Mouse (Mus musculus): ENCODE data around the gene 6030458C11Rik. TPM values are rescaled to one million over a fixed set of nuclear protein-coding genes. Genes with fewer than 3 reads are reported as not detected.

6030458C11Rik gene
- polyA plus RNA-seq, 1 experiment from 2014 or later, result 49.5 TPM

GRCm38 (mm10) chr15:12774149-12774753 lies 50.2 kb downstream of the 6030458C11Rik start:
- Histone ChIP-seq H3K4me3 (no peak overlapping the region), H3K36me3 (replicated peaks) (no peaks in the 10 kb centered on the region), H3K9me3 (peaks cover 4% of the 10 kb centered on the region; the same call in 1 of the 2 replicates), H3K27me3 (replicated peaks; ENCODE audit: low read depth, poor library complexity, severe bottlenecking) (no peaks in the 10 kb centered on the region), H3K4me1 (no peaks in the 10 kb centered on the region), H3K27ac (replicated peaks) (no peak overlapping the region)
- no peak for DNase-seq (ENCODE audit: low spot score)
- 86% methylated on average over 11 of the region's 11 CpGs for WGBS

DNA sequence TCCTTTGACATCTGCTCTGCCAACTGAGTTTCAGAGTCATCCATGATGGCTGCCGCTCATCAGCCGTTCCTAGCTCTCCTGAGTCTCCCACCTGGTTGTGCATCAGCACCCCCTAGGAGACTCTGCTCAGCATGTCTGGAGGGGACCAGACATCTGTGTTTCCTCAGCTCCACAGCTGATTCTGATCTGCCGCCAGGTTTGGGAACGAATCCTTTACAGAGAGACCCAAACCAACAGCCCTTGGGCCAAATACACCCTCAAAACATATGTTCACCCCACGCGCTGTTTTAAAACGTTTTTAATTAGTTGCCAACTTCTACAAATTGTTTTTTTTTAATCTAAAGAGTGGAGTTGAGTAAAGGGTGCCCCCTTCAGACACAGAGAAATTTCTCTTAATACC lies 53.5 kb downstream of the 6030458C11Rik start:
- no peaks in the 10 kb centered on the region for H3K4me1 ChIP-seq
- 70% methylated on average over 7 of the region's 7 CpGs for WGBS
- no peak overlapping the region for H3K4me3 ChIP-seq
- H3K36me3 ChIP-seq (replicated peaks), result no peaks in the 10 kb centered on the region
- no peaks in the 10 kb centered on the region for H3K27me3 ChIP-seq (replicated peaks; ENCODE audit: low read depth, poor library complexity, severe bottlenecking)
- H3K27ac ChIP-seq (replicated peaks), result no peak overlapping the region
- H3K9me3 ChIP-seq, result 0 out of 2 replicates have a peak, but pooled peaks cover 2% of the 10 kb centered on the region
- DNase-seq (ENCODE audit: low spot score), result no peak

DNA sequence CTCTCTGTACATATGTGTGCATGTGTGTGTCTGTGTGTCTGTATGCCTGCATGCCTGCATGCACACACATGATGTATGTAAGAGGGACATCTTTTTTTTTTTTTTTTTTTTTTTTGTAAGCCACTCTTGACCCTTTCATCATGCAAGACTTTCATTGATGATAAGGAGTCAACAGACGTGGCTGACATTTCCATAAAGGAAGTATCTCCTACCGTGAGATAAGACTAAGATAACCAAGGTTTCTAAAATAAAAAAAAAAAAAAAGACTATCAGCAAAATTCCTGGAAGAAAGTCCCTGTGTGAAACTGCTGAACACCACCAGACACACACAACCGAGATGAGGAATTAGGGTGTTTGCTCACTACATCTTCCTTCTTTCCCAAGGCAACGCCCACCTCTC lies 57.6 kb downstream of the 6030458C11Rik start:
- no peak overlapping the region for H3K4me3 ChIP-seq
- no peaks in the 10 kb centered on the region for H3K27me3 ChIP-seq (replicated peaks; ENCODE audit: low read depth, poor library complexity, severe bottlenecking)
- no peak for DNase-seq (ENCODE audit: low spot score)
- no peak overlapping the region for H3K27ac ChIP-seq (replicated peaks)
- H3K36me3 ChIP-seq (replicated peaks), result no peaks in the 10 kb centered on the region
- peaks cover 14% of the 10 kb centered on the region for H3K4me1 ChIP-seq
- 86% methylated on average over 4 of the region's 4 CpGs for WGBS
- 0 out of 2 replicates have a peak, but pooled peaks cover 2% of the 10 kb centered on the region for H3K9me3 ChIP-seq

GRCm38 (mm10) chr15:12763147-12763546 lies 61.3 kb downstream of the 6030458C11Rik start:
- Histone ChIP-seq H3K27me3 (replicated peaks; ENCODE audit: low read depth, poor library complexity, severe bottlenecking) (no peaks in the 10 kb centered on the region), H3K4me3 (no peak overlapping the region), H3K36me3 (replicated peaks) (no peaks in the 10 kb centered on the region), H3K27ac (replicated peaks) (0 out of 2 replicates have a peak overlapping the region, but pooled peaks have one; percentile 30), H3K9me3 (0 out of 2 replicates have a peak, but pooled peaks cover 2% of the 10 kb centered on the region), H3K4me1 (peaks cover 14% of the 10 kb centered on the region)
- 76% methylated on average over 10 of the region's 10 CpGs for WGBS
- DNase-seq (ENCODE audit: low spot score), result no peak

GRCm38 (mm10) chr15:12762258-12762913 lies 62.1 kb downstream of the 6030458C11Rik start:
- Histone ChIP-seq H3K9me3 (0 out of 2 replicates have a peak, but pooled peaks cover 2% of the 10 kb centered on the region), H3K36me3 (replicated peaks) (no peaks in the 10 kb centered on the region), H3K27me3 (replicated peaks; ENCODE audit: low read depth, poor library complexity, severe bottlenecking) (no peaks in the 10 kb centered on the region), H3K4me3 (no peak overlapping the region), H3K4me1 (peaks cover 14% of the 10 kb centered on the region), H3K27ac (replicated peaks) (no peak overlapping the region)
- 77% methylated on average over 11 of the region's 11 CpGs for WGBS
- DNase-seq (ENCODE audit: low spot score), result peak; percentile 25

DNA sequence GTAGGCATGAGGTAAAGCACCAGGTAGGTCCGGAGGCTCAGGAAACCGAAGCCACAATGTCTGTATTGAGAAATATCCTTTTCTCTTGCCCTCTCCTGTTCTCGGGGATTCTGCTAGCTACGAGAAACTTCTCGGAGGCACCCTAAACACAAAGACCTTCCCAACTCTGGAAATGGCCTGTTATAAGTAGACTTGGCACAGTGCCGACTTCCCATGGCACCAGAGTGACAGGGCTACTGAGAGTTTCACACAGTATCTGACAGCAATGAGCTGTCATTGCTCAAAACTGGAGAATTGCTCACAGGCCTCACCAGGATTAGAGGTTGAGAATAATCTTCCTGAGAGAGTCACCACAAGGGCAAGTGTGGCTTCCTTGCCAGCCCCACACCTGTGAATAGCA lies 63.7 kb downstream of the 6030458C11Rik start:
- Histone ChIP-seq H3K27ac (replicated peaks) (no peak overlapping the region), H3K9me3 (no peaks in the 10 kb centered on the region), H3K4me1 (peaks cover 14% of the 10 kb centered on the region), H3K36me3 (replicated peaks) (no peaks in the 10 kb centered on the region), H3K4me3 (no peak overlapping the region), H3K27me3 (replicated peaks; ENCODE audit: low read depth, poor library complexity, severe bottlenecking) (no peaks in the 10 kb centered on the region)
- DNase-seq (ENCODE audit: low spot score), result no peak
- WGBS, result 91% methylated on average over 6 of the region's 6 CpGs

- H3K27ac ChIP-seq (replicated peaks), result no peak overlapping the region
- no peak for DNase-seq (ENCODE audit: low spot score)
- H3K4me1 ChIP-seq, result peaks cover 14% of the 10 kb centered on the region
- no peak overlapping the region for H3K4me3 ChIP-seq
- no peaks in the 10 kb centered on the region for H3K36me3 ChIP-seq (replicated peaks)
- no peaks in the 10 kb centered on the region for H3K9me3 ChIP-seq
- H3K27me3 ChIP-seq (replicated peaks; ENCODE audit: low read depth, poor library complexity, severe bottlenecking), result no peaks in the 10 kb centered on the region
- 72% methylated on average over 5 of the region's 5 CpGs for WGBS
These were observed 66.0 kb downstream of the 6030458C11Rik start for GRCm38 (mm10) chr15:12758461-12758860.

Small RNA genes lying within 50 kb of the gene (microRNA-seq; reads per million reads assigned to microRNA genes)
- gene Gm47288, result not detected

Other genes with a start within 250 kb of the 6030458C11Rik start
- 2.6 and 3.6 TPM in 2 replicates for gene Pdzd2, start 84.7 kb downstream of the 6030458C11Rik start, polyA plus RNA-seq (2016; fragmentation: Nextera tagmentation; extraction: Ambion mirVana)
- 82.0 and 86.2 TPM in 2 replicates for gene Drosha, start 166 bp upstream of the 6030458C11Rik start, polyA plus RNA-seq (2016; fragmentation: Nextera tagmentation; extraction: Ambion mirVana)